Mouse (Mus musculus) neural tube, embryonic 10.5 days (tissue): Measurements from ENCODE around the gene Gm10358.
"Not testable (repeated sequence)": the region's sequence is repeated elsewhere in the genome, so short reads cannot be mapped to it uniquely, and the experiment has no call there.

Experiments used
- DNase-seq: peaks from one replicate; pipeline ENCODE4 v3.0.0-alpha.2; 2017; ENCODE audit warnings: low spot score; ENCODE audit errors: extremely low spot score

Gm10358 gene

DNA sequence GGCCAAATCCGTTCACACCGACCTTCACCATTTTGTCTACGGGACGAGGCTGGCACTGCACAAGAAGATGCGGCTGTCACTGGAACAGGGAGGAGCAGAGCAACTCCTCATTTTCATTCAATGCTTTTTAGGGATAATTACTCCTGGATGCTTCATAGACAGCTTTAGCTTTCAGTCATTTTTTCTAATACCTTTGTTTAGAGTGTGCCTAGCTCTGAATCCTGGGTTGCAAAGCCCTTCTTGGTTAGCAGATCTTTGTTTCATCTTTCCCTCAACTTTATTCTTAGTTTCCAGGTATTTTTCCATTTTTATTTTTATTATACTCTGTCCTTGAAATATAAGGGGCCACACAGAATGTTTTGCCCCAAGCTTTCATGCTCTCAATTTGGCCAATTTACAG is at the start of gene Gm10358:
Gm10358 (minus strand) TSS at position 101 of the 400 bp plus-strand sequence.
- no peak for DNase-seq

DNA sequence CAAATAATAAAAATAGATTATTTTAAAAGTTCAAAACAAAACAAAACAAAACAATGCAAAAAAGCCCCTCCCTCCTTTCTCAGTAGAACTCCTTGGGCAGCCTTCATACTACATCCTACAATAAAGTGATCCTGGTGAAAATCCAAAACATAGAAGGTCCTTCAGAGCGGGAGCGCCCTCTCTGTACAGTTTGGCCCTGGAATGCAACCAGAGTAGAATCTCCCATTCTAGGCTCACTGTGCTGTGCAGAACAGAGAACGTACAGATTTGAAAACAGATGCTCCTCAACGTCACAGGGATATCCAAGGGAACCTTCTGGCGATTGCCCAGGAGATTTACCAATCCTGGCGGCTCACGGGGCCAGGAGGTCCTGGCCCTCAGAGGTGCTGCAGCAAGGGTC is 42.0 kb upstream of the Gm10358 start, which contains the start of gene Iqcm:
Iqcm (plus strand) TSS at position 301 of the 400 bp plus-strand sequence.
- DNase-seq = no peak

DNA sequence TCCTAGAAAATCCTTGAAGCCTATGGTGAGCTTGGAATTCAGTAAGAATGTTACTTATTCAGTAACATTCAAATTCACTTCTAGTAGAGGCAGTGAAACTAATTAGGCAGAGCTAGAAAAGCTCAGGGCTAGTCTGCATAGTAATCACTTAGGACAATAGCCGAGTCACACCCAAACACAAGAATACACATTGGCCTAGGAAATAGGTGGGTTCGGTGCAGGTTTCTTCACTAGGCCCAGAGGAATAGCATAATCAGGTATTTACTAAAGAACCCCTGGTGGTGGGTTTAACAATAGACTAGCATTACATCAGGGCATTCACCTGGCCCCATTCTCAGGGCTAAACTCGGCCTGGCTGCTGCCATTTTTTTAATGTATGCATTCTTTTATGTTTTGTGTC is 9.3 kb upstream of the Gm10358 start:
- not testable (repeated sequence) for DNase-seq

DNA sequence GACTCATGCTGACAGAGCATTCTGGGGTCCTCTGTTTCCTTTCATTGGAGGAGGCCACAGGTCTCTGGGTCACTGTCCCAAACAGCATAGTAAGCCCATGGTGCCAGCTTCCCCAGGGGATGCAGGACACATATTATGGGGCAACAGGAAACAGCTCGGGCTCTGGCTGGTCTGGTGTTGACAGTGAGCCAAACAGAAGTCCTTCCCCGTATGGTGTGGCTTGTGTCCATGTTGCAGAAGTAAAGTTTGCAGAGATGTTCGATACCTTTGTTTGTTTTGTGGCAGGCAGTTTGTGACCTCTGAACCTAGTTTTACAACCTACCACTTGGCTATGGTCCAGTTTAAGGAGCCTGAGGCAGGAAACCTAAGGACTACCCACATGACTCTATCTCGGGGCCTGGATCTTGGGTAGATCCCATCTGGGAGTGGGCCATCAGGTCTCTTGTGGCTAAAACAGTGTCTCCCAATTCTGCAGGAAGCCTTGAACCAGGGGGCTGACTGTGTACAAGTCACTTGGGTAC is 21.6 kb downstream of the Gm10358 start:
- no peak for DNase-seq

DNA sequence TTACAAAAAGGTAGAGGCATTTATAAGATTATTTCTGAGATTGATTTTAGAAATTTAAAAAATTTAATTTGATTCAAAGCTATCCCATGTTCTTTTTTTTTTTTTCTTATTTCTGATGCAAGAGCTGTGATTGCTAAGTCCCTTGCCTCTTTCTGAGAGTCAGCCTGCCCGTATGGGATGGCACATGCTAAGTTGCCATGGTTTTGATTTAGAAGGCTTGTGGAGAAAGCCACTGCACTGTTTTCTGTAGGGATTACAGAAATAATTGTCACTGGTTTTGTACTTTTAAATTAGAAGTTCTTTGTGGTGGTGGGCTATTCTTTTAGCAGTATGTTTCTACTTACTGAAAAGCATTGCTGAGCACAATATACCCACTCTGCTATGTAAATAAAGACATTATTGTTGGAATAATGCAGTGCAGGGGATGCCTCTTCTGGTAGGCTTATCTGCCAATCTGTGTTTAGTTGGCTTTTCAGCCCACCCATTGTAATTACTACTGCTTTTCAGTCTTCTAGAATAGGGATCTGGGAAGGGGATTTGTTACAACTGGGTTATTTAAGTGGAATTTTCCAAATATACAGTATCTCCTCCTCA is 30.8 kb downstream of the Gm10358 start:
- DNase-seq = no peak

DNA sequence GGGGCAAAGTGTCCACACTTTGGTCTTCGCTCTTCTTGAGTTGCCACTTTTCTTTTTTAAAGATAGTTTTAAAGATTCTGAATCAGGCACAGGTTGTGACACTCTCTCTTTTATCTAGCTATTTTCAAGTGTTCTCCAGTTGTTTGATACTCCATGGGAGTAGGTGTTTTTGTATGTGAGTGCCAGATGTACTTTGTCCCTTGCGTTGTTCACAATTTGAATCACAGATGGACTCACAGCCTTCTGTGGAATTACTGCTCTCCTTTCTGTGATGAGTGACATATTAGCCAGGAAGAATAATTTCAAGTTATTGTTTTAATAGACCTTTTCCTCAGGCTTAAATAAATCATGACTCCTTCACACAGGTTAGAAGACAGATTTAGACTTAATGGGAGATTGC is 34.4 kb downstream of the Gm10358 start:
- DNase-seq = no peak
